8 mouse cellular contexts compared by ENCODE assay signal in the genomic region with DNA sequence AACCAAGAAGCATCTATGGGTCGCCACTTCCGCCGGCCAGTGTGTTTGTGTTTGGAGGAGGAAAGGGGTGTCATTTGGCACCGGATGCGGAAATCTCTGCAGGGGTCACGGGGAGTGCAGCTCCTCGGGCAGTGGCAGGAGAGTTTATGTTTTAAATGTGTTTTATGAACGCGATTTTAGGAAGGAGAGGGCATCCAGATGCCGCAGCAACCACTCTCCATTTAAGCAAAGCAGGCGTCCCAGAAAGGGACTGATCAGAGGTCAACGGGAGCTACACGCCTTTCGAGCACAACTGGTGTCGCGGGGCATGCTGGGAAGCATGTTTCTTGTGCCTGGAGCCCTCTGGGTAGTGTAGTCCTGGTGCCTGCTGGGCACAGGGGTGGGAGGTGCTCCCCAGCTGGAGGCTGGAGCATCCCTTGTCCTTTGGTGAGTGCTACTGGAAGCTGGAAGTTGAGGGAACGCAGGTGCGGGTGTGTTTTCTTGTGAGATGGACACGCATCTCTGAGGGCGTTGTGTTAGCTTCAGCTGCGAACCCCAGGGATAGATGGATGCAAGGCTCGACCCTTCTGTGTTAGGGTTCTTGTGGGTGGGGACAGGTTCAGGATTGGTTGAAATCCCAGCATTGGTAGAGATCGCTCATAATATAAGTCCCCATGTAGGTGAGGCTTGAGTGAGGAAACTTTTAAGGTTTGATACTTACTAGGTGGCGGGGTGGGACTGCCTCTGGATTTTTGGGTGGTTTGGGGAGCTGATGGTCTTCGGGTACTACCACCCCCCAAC.
DNase-seq lines count a peak whose midpoint lies in the region; ATAC-seq and TF ChIP-seq lines count a peak whose summit lies in the region.

No protein-coding gene starts in this region.

- 6% methylated on average over 25 of the region's 25 CpGs for WGBS in forebrain, embryonic 15.5 days
- 9% methylated on average over 25 of the region's 25 CpGs for WGBS in liver, postnatal 0 days (ENCODE audit: insufficient replicate concordance)
- WGBS in neural tube, embryonic 13.5 days: 6% methylated on average over 25 of the region's 25 CpGs

- H3K4me1 ChIP-seq in forebrain, embryonic 15.5 days: peaks cover 9% of the 10 kb centered on the region
- peaks cover 7% of the 10 kb centered on the region; the same call in 1 of the 2 replicates for H3K4me1 ChIP-seq in liver, postnatal 0 days (ENCODE audit: insufficient read depth)
- peaks cover 13% of the 10 kb centered on the region for H3K4me1 ChIP-seq in neural tube, embryonic 13.5 days (replicated peaks)

- intact Hi-C loops in heart, postnatal 25 days (cut with DNase I): loop anchor here (5.0 to 10.0 kb wide), 3 partner anchors 92 to 594 kb away; partner anchors contain the start of genes Bfsp1, Kat14 and Pet117

- no peaks in the 10 kb centered on the region for H3K9me3 ChIP-seq in forebrain, embryonic 15.5 days
- H3K9me3 ChIP-seq in liver, postnatal 0 days (ENCODE audit: low read length): no peaks in the 10 kb centered on the region
- no peaks in the 10 kb centered on the region for H3K9me3 ChIP-seq in neural tube, embryonic 13.5 days

- peak overlapping the region; percentile 73 for H3K4me2 ChIP-seq in forebrain, embryonic 15.5 days (replicated peaks)
- peak overlapping the region; percentile 70 for H3K4me2 ChIP-seq in liver, postnatal 0 days (ENCODE audit: low read depth, low read length)
- peak overlapping the region; percentile 71 for H3K4me2 ChIP-seq in neural tube, embryonic 13.5 days

- peak; percentile 8 to 39 for DNase-seq in CD8-positive naive resting alpha-beta T cell, adult 2 months (ENCODE audit: low read depth in 2 of 2, low spot score in 2 of 2)
- peak; percentile 33 for DNase-seq in c-Kit-positive CD71-positive TER-119-positive erythroid progenitor cells, embryonic 14.5 days (ENCODE audit: low spot score)
- peak; percentile 70 for DNase-seq in heart, postnatal 25 days (ENCODE audit: low spot score)
- DNase-seq in layer of hippocampus, adult 11-12 months (ENCODE audit: low spot score): peak; percentile 90
- peak; percentile 80 for DNase-seq in liver, postnatal 0 days
- peak; percentile 91 for DNase-seq in telencephalon, adult 2 months (ENCODE audit: low read depth, low spot score)

- no peak for TF ChIP-seq CTCF in liver, postnatal 0 days (IDR thresholded peaks at IDR 0.05; ENCODE audit: low read depth)

- peak; percentile 42; the same call in 1 of the 2 replicates for TF ChIP-seq EP300 in liver, postnatal 0 days (IDR thresholded peaks at IDR 0.05; ENCODE audit: low read depth)

- ATAC-seq in forebrain, embryonic 15.5 days (replicated peaks): peak; percentile 99
- peak; percentile 98 for ATAC-seq in liver, postnatal 0 days
- peak; percentile 100 for ATAC-seq in neural tube, embryonic 13.5 days (ENCODE audit: low read depth)

- H3K9ac ChIP-seq in forebrain, embryonic 15.5 days (replicated peaks): peak overlapping the region; percentile 65
- H3K9ac ChIP-seq in liver, postnatal 0 days (replicated peaks): peak overlapping the region; percentile 62
- peak overlapping the region; percentile 76 for H3K9ac ChIP-seq in neural tube, embryonic 13.5 days

- H3K36me3 ChIP-seq in forebrain, embryonic 15.5 days: no peaks in the 10 kb centered on the region
- H3K36me3 ChIP-seq in liver, postnatal 0 days (replicated peaks; ENCODE audit: insufficient read depth, low read length): no peaks in the 10 kb centered on the region
- H3K36me3 ChIP-seq in neural tube, embryonic 13.5 days: no peaks in the 10 kb centered on the region

- H3K4me3 ChIP-seq in forebrain, embryonic 15.5 days: peak overlapping the region; percentile 67
- H3K4me3 ChIP-seq in liver, postnatal 0 days (ENCODE audit: low read depth, low read length): peak overlapping the region; percentile 62
- peak overlapping the region; percentile 59 for H3K4me3 ChIP-seq in neural tube, embryonic 13.5 days

- peak overlapping the region; percentile 75 for H3K27ac ChIP-seq in forebrain, embryonic 15.5 days (replicated peaks)
- H3K27ac ChIP-seq in liver, postnatal 0 days (ENCODE audit: low read depth): peak overlapping the region; percentile 75
- peak overlapping the region; percentile 80 for H3K27ac ChIP-seq in neural tube, embryonic 13.5 days (replicated peaks)

- peaks cover 7% of the 10 kb centered on the region; the same call in 1 of the 2 replicates for H3K27me3 ChIP-seq in forebrain, embryonic 15.5 days
- H3K27me3 ChIP-seq in liver, postnatal 0 days (ENCODE audit: insufficient read depth, low read length): no peaks in the 10 kb centered on the region
- H3K27me3 ChIP-seq in neural tube, embryonic 13.5 days: peaks cover 42% of the 10 kb centered on the region

Comparison
In these comparisons a context has a peak if more than half of its experiments do, and no peak if none do; other contexts are left out.
1. Peak in every context shown above with its lines: DNase-seq, ATAC-seq, H3K4me3 ChIP-seq and H3K27ac ChIP-seq.
2. DNase-seq: peak in every context shown above with its lines; median percentile 91 in telencephalon, adult 2 months; 90 in layer of hippocampus, adult 11-12 months; 80 in liver, postnatal 0 days; 70 in heart, postnatal 25 days; 33 in c-Kit-positive CD71-positive TER-119-positive erythroid progenitor cells, embryonic 14.5 days; 24 in CD8-positive naive resting alpha-beta T cell, adult 2 months.